Mouse (Mus musculus) midbrain, embryonic 11.5 days (tissue): ENCODE measurements around the gene Pigp. TPM values are rescaled to one million over a fixed set of nuclear protein-coding genes. Genes with fewer than 3 reads are reported as not detected.
A peak's percentile ranks its signal among the peaks of the same experiment; 100 is the strongest.

Experiments used
- ATAC-seq: fragments of 200-750 bp; cut with Nextera tagmentation; 2 replicates; pipeline ENCODE4 v1.8.0; 2017; ENCODE audit warnings: moderate TSS enrichment, moderate library complexity; ENCODE audit not compliant: low FRiP score
- DNase-seq: peaks from one replicate; pipeline ENCODE4 v3.0.0; 2015; ENCODE audit warnings: low spot score; ENCODE audit errors: missing footprints
- H3K27ac ChIP-seq: fragments of 300-500 bp; sonication (generic); 2 replicates; pipeline ENCODE4 v1.5.1; 2014; ENCODE audit warnings: low read depth, low read length
- H3K27me3 ChIP-seq: fragments of 300-500 bp; sonication (generic); 2 replicates; pipeline ENCODE4 v1.6.1; 2014; ENCODE audit warnings: mild to moderate bottlenecking, low read length, moderate library complexity, mixed read lengths; ENCODE audit not compliant: control insufficient read depth, insufficient read depth
- H3K36me3 ChIP-seq: fragments of 300-500 bp; sonication (generic); 2 replicates; pipeline ENCODE4 v1.6.1; 2014; ENCODE audit warnings: mild to moderate bottlenecking, low read length, moderate library complexity, mixed read lengths; ENCODE audit not compliant: control insufficient read depth, insufficient read depth
- H3K4me1 ChIP-seq: fragments of 300-500 bp; sonication (generic); 2 replicates; pipeline ENCODE4 v1.6.1; 2014; ENCODE audit warnings: low read length; ENCODE audit not compliant: control insufficient read depth, insufficient read depth
- H3K4me2 ChIP-seq: fragments of 300-500 bp; sonication (generic); 2 replicates; pipeline ENCODE4 v1.6.1; 2014; ENCODE audit warnings: mild to moderate bottlenecking, moderate library complexity
- H3K4me3 ChIP-seq: fragments of 300-500 bp; sonication (generic); 2 replicates; pipeline ENCODE4 v1.5.1; 2014; ENCODE audit warnings: low read depth, low read length
- H3K9ac ChIP-seq: fragments of 300-500 bp; sonication (generic); 2 replicates; pipeline ENCODE4 v1.6.1; 2014; ENCODE audit warnings: low read length
- H3K9me3 ChIP-seq: fragments of 300-500 bp; sonication (generic); 2 replicates; pipeline ENCODE4 v1.6.1; 2016; ENCODE audit warnings: low read length; ENCODE audit not compliant: control insufficient read depth
- WGBS: fragments of 180-500 bp; shearing (Covaris S2); extraction: QIAGEN DNeasy Blood & Tissue Kit; methylation state at CpG from one replicate; pipeline ENCODE4 v1.1.7; 2014; 5-methylcytosine and 5-hydroxymethylcytosine counted together
- polyA plus RNA-seq: library from polyadenylated mRNA; unstranded; fragments of >200 nt; fragmentation: Nextera tagmentation; extraction: Ambion mirVana; gene quantifications from 2 replicates; pipeline ENCODE4 v1.2.1, GENCODE M21; 2014

The Pigp gene
- polyA plus RNA-seq, 1 experiment from 2014 or later, result 93.9 TPM

DNA sequence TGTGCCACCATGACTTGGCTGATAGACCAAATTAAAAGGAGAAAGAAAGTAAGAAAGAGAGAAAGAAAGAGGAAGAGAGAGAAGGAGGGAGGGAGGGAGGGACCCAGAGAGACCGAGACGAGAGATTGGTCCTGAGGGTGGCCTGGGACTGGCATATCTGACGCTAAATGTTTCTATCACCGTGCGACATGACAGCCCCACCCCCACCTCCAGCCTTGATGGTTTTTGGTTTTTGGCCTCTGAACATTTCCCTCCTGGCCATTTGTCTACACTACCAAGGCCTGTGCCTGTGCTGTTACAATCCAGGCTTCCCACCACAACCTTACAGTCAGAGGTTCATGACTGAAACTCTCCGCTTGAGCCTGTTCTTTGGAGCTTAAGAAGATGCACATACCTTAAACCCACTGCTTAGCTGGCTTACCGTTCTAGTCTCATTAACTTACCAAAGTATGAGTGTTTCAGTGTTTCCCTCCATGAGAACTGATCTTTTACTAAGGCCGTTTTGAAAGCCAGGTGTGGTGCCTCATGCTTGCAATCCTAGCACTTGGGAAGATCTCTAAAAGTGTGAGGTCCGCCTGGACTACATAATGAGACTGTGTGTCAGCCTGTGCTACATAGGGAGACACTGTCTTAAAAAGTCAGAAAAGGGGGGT, 40.3 kb downstream of the Pigp start:
- no peak overlapping the region for H3K4me2 ChIP-seq
- WGBS, result 74% methylated on average over 9 of the region's 9 CpGs
- no peak overlapping the region for H3K27ac ChIP-seq
- no peak overlapping the region for H3K9ac ChIP-seq
- H3K9me3 ChIP-seq, result no peaks in the 10 kb centered on the region
- peaks cover 24% of the 10 kb centered on the region for H3K27me3 ChIP-seq
- H3K4me3 ChIP-seq, result no peak overlapping the region
- peaks cover 23% of the 10 kb centered on the region for H3K4me1 ChIP-seq
- ATAC-seq (no peak), DNase-seq (no peak)
- no peaks in the 10 kb centered on the region for H3K36me3 ChIP-seq

- Histone ChIP-seq H3K9ac (no peak overlapping the region), H3K9me3 (no peaks in the 10 kb centered on the region), H3K4me3 (no peak overlapping the region), H3K27me3 (peaks cover 24% of the 10 kb centered on the region), H3K27ac (no peak overlapping the region), H3K4me1 (peaks cover 23% of the 10 kb centered on the region), H3K36me3 (no peaks in the 10 kb centered on the region), H3K4me2 (no peak overlapping the region)
- no peak; the same call in 1 of the 2 replicates for ATAC-seq
- DNase-seq, result peak; percentile 87
- 29% methylated on average over 5 of the region's 5 CpGs for WGBS
Measured at GRCm38 (mm10) chr16:94330429-94330828, 41.2 kb downstream of the Pigp start.

DNA sequence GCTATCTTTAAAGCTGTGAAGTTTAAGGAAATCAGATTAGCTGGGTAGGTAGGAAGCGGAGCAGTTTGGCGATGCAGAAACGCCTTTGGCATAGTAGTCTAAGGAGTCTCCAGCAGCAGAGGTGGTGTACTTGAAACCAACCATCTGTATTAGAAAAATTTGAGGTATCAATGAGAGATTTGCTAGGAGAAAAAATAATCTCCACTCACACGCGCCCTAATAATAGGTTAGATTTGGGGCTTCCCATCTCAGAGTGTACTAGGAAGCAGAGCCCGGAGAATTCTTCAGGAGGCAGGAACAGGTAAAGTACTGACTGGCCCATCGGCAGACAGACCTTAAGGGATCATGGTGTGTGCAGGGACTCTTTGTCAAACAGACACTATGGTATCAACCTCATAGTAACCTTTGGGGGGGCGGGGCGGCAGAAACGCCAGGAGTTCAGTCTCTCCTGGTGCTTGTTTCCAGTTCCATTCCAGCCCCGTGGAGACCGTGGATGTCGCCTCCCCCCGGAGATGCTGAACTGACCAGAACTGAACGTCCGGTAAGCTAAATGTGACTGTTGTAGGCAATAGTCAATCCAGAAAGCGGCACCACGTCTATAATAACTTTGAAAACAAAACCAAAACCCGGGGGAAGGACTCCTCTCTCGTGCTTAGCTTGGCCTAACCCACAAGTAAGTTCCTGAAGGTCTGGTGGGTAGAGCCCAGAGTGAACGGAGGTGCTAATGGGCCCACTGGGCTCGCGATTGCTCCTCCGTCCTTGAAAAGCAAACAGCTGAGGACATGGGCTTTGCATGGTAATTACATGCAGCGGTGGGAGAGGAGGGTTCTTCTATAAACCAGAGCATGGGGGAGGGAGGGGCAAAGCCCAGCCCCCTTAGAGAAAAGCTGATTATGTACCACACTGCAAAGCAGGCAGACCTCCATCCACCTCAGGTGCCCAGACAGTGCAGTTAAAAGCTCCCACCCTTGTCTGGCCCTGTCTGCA, 42.5 kb downstream of the Pigp start:
- ATAC-seq (peak; percentile 71), DNase-seq (peak; percentile 93)
- peak overlapping the region; percentile 42 for H3K4me3 ChIP-seq
- no peaks in the 10 kb centered on the region for H3K9me3 ChIP-seq
- H3K27me3 ChIP-seq, result peaks cover 24% of the 10 kb centered on the region
- peaks cover 23% of the 10 kb centered on the region for H3K4me1 ChIP-seq
- H3K27ac ChIP-seq, result no peak overlapping the region
- H3K36me3 ChIP-seq, result no peaks in the 10 kb centered on the region
- WGBS, result 5% methylated on average over 25 of the region's 25 CpGs
- H3K4me2 ChIP-seq, result peak overlapping the region; percentile 65
- peak overlapping the region; percentile 28; the same call in 1 of the 2 replicates for H3K9ac ChIP-seq

DNA sequence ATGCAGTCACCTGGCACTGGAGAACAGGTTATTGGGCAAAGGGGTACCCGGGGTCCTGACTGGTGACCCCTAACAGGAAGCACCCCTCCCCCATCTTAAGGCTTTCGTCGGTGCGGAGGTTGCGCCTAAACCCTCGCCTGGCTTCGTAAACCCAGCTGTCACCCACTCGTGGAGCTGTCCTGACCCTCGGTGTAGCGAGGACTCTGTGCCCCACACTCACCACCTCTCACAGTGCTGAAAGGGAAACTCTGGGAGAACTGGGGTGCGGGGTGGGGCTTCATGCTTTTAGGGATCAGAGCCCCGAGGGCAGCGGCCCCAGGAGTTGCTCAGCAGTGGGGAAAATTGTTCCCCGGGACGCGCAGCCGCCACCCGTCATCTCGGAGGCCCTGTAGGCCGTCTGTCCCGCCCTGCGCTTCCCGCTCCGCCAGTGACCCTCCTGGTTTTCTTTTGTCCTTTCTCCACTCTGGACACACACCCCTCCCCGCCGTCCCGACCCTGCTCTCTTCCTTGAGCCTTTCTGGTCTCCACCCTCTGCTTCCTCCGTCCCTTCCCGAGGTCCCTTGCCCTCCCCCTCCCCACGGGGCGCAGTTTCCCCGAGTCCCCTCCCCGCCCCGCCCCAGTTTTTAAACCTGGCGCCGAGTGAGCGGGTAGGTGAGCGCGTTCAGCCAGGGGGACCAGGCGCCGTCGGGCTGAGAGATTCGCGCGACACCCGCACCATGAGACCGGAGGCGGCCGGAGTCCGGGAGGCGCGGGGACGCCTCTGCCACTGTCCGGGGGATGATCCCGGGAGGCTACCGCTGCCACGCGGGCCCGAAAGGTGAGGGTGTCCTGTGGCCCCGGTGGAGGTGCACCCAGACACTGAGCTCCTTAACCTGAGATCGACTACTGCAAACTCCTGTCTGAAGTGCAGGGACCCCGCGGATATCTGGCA, 43.6 kb downstream of the Pigp start, which contains the start of gene Ripply3:
Gene Ripply3, plus strand, starts transcription at position 640 of the 931 bp plus-strand sequence.
- Histone ChIP-seq H3K4me2 (peak within 1 kb of the TSS; percentile 65), H3K4me3 (peak within 1 kb of the TSS; percentile 42), H3K27ac (no peak within 1 kb of the TSS), H3K27me3 (peaks cover 24% of the 10 kb centered on the region), H3K36me3 (no peaks in the 10 kb centered on the region), H3K9me3 (no peaks in the 10 kb centered on the region), H3K4me1 (peaks cover 23% of the 10 kb centered on the region), H3K9ac (peak within 1 kb of the TSS; percentile 36)
- peak; percentile 43 for ATAC-seq
- peak; percentile 95 for DNase-seq
- WGBS, result 1% methylated on average over 63 of the region's 63 CpGs

DNA sequence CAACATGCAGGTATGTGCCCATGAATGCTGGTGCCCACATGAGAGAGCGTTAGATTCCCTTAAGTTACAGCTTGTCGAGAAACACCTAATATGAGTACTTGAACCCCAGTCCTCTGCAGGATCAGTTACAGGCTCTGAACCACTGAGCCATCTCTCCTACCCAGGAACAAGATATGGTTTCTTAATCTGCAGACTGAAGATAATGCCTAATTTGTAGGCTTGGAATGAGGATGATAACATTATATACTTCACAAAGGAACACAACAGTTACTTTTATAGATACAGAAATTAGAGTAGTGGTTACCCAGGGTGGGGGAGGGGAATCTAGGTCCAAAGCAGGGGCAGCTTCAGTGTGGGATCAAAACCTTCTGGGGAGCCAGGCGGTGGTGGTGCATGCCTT, 45.6 kb downstream of the Pigp start:
- DNase-seq, result no peak
- no peak overlapping the region for H3K4me3 ChIP-seq
- no peak overlapping the region for H3K27ac ChIP-seq
- no peak for ATAC-seq
- H3K9me3 ChIP-seq, result no peaks in the 10 kb centered on the region
- no peak overlapping the region for H3K9ac ChIP-seq
- H3K36me3 ChIP-seq, result no peaks in the 10 kb centered on the region
- H3K27me3 ChIP-seq, result peaks cover 24% of the 10 kb centered on the region
- peaks cover 23% of the 10 kb centered on the region for H3K4me1 ChIP-seq
- WGBS, result 91% methylated on average over 3 of the region's 3 CpGs
- no peak overlapping the region for H3K4me2 ChIP-seq

GRCm38 (mm10) chr16:94323681-94324080, 48.0 kb downstream of the Pigp start:
- DNase-seq (no peak), ATAC-seq (no peak)
- Histone ChIP-seq H3K4me2 (no peak overlapping the region), H3K4me3 (no peak overlapping the region), H3K9ac (no peak overlapping the region), H3K27ac (no peak overlapping the region), H3K9me3 (no peaks in the 10 kb centered on the region), H3K27me3 (peaks cover 18% of the 10 kb centered on the region), H3K4me1 (peaks cover 8% of the 10 kb centered on the region), H3K36me3 (no peaks in the 10 kb centered on the region)
- WGBS, result 72% methylated on average over 5 of the region's 5 CpGs

- DNase-seq, result no peak
- H3K27ac ChIP-seq, result no peak overlapping the region
- H3K36me3 ChIP-seq, result no peaks in the 10 kb centered on the region
- H3K9ac ChIP-seq, result no peak overlapping the region
- H3K27me3 ChIP-seq, result no peaks in the 10 kb centered on the region
- H3K4me1 ChIP-seq, result no peaks in the 10 kb centered on the region
- H3K4me3 ChIP-seq, result no peak overlapping the region
- 84% methylated on average over 5 of the region's 5 CpGs for WGBS
- no peak overlapping the region for H3K4me2 ChIP-seq
- no peaks in the 10 kb centered on the region for H3K9me3 ChIP-seq
- no peak for ATAC-seq
Measured at GRCm38 (mm10) chr16:94320223-94320622, 51.4 kb downstream of the Pigp start.

DNA sequence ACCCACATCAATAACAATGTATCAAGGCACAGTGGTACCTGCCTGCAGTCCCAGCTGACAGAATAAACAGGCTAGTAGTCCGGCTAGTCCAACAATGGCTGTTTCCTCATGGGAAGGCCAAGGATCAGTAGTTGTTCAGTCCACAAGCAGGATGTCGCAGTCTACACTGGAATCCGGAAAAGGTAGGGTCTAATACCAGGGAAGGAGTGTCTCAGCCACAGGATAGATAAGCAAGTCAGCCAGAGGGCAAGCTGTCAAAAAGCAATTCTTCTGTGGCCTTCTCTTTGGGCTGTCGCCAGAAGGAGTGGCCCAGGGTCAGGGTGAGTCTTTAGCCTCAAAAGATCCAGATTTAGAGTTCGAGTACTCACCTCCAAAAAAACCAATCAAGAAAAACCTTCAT, 53.9 kb downstream of the Pigp start:
- Histone ChIP-seq H3K9me3 (no peaks in the 10 kb centered on the region), H3K9ac (no peak overlapping the region), H3K4me1 (peaks cover 4% of the 10 kb centered on the region; the same call in 1 of the 2 replicates), H3K27me3 (no peaks in the 10 kb centered on the region), H3K4me3 (no peak overlapping the region), H3K36me3 (no peaks in the 10 kb centered on the region), H3K4me2 (no peak overlapping the region), H3K27ac (no peak overlapping the region)
- ATAC-seq, result no peak
- 80% methylated on average over 5 of the region's 5 CpGs for WGBS
- DNase-seq, result no peak
